Mouse (Mus musculus) adrenal gland, postnatal 14 days (tissue): ENCODE data around the gene Adgrf3. TPM values are rescaled to one million over a fixed set of nuclear protein-coding genes. Genes with fewer than 3 reads are reported as not detected.
"Not testable (repeated sequence)": the region's sequence is repeated elsewhere in the genome, so short reads cannot be mapped to it uniquely, and the experiment has no call there.

Source experiments
- DNase-seq: peaks from one replicate; pipeline ENCODE4 v3.0.0; 2021; ENCODE audit warnings: mixed read lengths
- long read RNA-seq, 2 experiments: library from polyadenylated mRNA; stranded (forward); transcript quantifications; one replicate each; pipeline ENCODE4 v2.0.0; 2021
- total RNA-seq: library from RNA; stranded (reverse); gene quantifications from 2 replicates; pipeline ENCODE4 v1.2.3, GENCODE M21; 2021

The Adgrf3 gene
- total RNA-seq = 0.19 TPM in 1 of 2 replicates, not detected in the other
- long read RNA-seq, experiment 1, partial matches to known transcripts = 0 of 1 reads
- long read RNA-seq, experiment 1, other reads (novel, unspliced or antisense) = 1 of 1 reads
- long read RNA-seq, experiment 2 = 0 reads

GRCm38 (mm10) chr5:30205493-30205892 lies at the start of gene Adgrf3:
Adgrf3 (minus strand) TSS chr5:30205722.
- no peak for DNase-seq

GRCm38 (mm10) chr5:30247666-30248065 lies 42.1 kb upstream of the Adgrf3 start:
- no peak for DNase-seq

- no peak for DNase-seq
Observed at GRCm38 (mm10) chr5:30245861-30246416, 40.4 kb upstream of the Adgrf3 start.

GRCm38 (mm10) chr5:30243741-30244140 lies 38.2 kb upstream of the Adgrf3 start:
- peak; percentile 25 for DNase-seq

- DNase-seq = no peak
Observed at GRCm38 (mm10) chr5:30242410-30242809, 36.9 kb upstream of the Adgrf3 start.

GRCm38 (mm10) chr5:30240552-30240951 lies 35.0 kb upstream of the Adgrf3 start:
- no peak for DNase-seq

GRCm38 (mm10) chr5:30238533-30238932 lies 33.0 kb upstream of the Adgrf3 start:
- DNase-seq = no peak

GRCm38 (mm10) chr5:30235641-30236126 lies 30.2 kb upstream of the Adgrf3 start:
- no peak for DNase-seq

GRCm38 (mm10) chr5:30233979-30234378 lies 28.5 kb upstream of the Adgrf3 start:
- DNase-seq = no peak

GRCm38 (mm10) chr5:30233042-30233441 lies 27.5 kb upstream of the Adgrf3 start:
- DNase-seq = peak; percentile 26

- peak; percentile 99 for DNase-seq
Observed at GRCm38 (mm10) chr5:30232271-30232971, 26.9 kb upstream of the Adgrf3 start, which contains the start of gene Selenoi. Selenoi (plus strand) TSS chr5:30232581.

GRCm38 (mm10) chr5:30231891-30232270 lies 26.4 kb upstream of the Adgrf3 start:
- DNase-seq = no peak

- peak; percentile 33 for DNase-seq
Observed at GRCm38 (mm10) chr5:30230901-30231300, 25.4 kb upstream of the Adgrf3 start.

GRCm38 (mm10) chr5:30222681-30223080 lies 17.2 kb upstream of the Adgrf3 start:
- DNase-seq = no peak

GRCm38 (mm10) chr5:30220666-30221065 lies 15.1 kb upstream of the Adgrf3 start:
- no peak for DNase-seq

- peak; percentile 31 for DNase-seq
Observed at GRCm38 (mm10) chr5:30219715-30220114, 14.2 kb upstream of the Adgrf3 start.

- no peak for DNase-seq
Observed at GRCm38 (mm10) chr5:30215970-30216369, 10.4 kb upstream of the Adgrf3 start.

- peak; percentile 68 for DNase-seq
Observed at GRCm38 (mm10) chr5:30214889-30215288, 9.4 kb upstream of the Adgrf3 start.

- DNase-seq = not testable (repeated sequence)
Observed at GRCm38 (mm10) chr5:30210758-30211157, 5.2 kb upstream of the Adgrf3 start.

GRCm38 (mm10) chr5:30207276-30207675 lies 1.8 kb upstream of the Adgrf3 start:
- peak; percentile 67 for DNase-seq

GRCm38 (mm10) chr5:30205034-30205433 lies 488 bp downstream of the Adgrf3 start:
- DNase-seq = no peak

GRCm38 (mm10) chr5:30204441-30204840 lies 1.1 kb downstream of the Adgrf3 start:
- no peak for DNase-seq

GRCm38 (mm10) chr5:30203216-30203885 lies 2.2 kb downstream of the Adgrf3 start:
- DNase-seq = no peak
